Mouse (Mus musculus): ENCODE results near the gene Tigd3. TPM values are rescaled to one million over a fixed set of nuclear protein-coding genes. Genes with fewer than 3 reads are reported as not detected.

Tigd3 gene
- 11.1 and 11.4 TPM in 2 replicates for polyA plus RNA-seq (2016; fragmentation: Nextera tagmentation; extraction: Ambion mirVana)

DNA sequence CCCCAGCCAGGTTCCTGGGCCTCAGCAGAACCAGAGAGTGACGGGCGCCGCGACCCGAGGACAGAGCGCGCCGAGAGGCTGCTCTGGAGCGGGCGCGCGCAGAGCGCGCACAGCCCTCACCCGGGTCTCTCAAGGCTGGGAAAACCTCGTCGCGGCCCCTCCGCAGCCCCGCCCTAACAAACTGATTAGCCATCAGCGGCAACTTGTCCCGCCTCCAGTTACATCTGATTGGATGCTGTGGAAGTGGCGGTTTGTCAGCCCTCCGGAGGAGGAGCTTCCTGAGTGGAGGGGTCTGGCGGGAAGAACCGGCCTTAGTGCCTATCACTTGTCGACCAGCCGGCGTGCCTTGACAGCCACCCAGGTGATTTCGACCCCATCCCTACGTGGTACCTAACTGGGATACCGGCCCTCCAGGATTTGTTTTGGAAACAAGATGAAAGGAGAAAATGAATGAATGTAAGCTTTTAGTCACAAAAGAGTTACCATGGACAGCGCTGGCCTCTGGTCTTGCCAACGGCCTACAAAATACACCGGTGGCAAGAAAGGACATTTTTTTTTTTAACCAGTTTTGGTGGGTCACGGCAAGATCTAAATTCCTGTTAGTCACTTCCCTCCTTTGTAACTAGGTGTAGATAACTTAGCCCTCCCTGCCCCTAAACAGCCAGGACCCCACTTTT is at the start of gene Tigd3:
Gene Tigd3, minus strand, starts transcription at position 148 of the 677 bp plus-strand sequence.
- peak within 1 kb of the TSS; percentile 81 for H3K4me2 ChIP-seq (replicated peaks)
- peak within 1 kb of the TSS; percentile 67 for H3K4me3 ChIP-seq
- H3K27ac ChIP-seq (replicated peaks) = 0 out of 2 replicates have a peak within 1 kb of the TSS, but pooled peaks have one; percentile 63
- H3K9me3 ChIP-seq = no peaks in the 10 kb centered on the region
- H3K27me3 ChIP-seq = no peaks in the 10 kb centered on the region
- ATAC-seq (ENCODE audit: low FRiP score, low read depth) = peak; percentile 96
- H3K9ac ChIP-seq (replicated peaks) = peak within 1 kb of the TSS; percentile 86
- H3K36me3 ChIP-seq = peaks cover 42% of the 10 kb centered on the region
- peaks cover 30% of the 10 kb centered on the region for H3K4me1 ChIP-seq
- WGBS = 4% methylated on average over 36 of the region's 36 CpGs

DNA sequence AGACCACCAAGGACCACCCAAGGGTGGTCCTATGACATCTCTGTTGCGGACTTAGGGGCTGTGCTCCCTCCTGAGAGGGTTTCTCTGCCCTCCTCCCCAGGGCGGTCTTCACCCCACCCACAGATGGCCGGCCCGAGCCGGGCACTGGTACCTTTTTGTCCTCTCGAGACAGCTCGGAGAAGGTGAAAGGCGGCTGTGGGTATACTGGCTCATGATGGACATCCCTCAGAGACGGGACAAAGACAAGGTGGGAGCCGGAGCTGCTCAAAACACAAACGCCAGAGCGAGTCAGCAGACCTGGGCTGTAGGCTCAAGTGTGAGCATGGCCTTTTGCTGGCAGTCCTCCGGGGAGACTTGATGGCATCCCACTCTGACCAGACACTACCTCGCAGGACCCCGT is 49.5 kb upstream of the Tigd3 start:
- peaks cover under 1% of the 10 kb centered on the region; the same call in 1 of the 2 replicates for H3K4me1 ChIP-seq
- no peak overlapping the region for H3K4me3 ChIP-seq
- peaks cover 65% of the 10 kb centered on the region for H3K36me3 ChIP-seq
- no peak overlapping the region for H3K4me2 ChIP-seq (replicated peaks)
- no peak overlapping the region for H3K27ac ChIP-seq (replicated peaks)
- H3K27me3 ChIP-seq = no peaks in the 10 kb centered on the region
- H3K9me3 ChIP-seq = no peaks in the 10 kb centered on the region
- ATAC-seq (ENCODE audit: low FRiP score, low read depth) = no peak
- 91% methylated on average over 15 of the region's 15 CpGs for WGBS
- no peak overlapping the region for H3K9ac ChIP-seq (replicated peaks)

- WGBS = 94% methylated on average over 7 of the region's 7 CpGs
- Histone ChIP-seq H3K27me3 (no peaks in the 10 kb centered on the region), H3K4me1 (peaks cover 9% of the 10 kb centered on the region), H3K9ac (replicated peaks) (no peak overlapping the region), H3K27ac (replicated peaks) (no peak overlapping the region), H3K9me3 (no peaks in the 10 kb centered on the region), H3K36me3 (peaks cover 57% of the 10 kb centered on the region), H3K4me2 (replicated peaks) (no peak overlapping the region), H3K4me3 (no peak overlapping the region)
- no peak for ATAC-seq (ENCODE audit: low FRiP score, low read depth)
Observed at GRCm38 (mm10) chr19:5942581-5942980, 48.6 kb upstream of the Tigd3 start.

GRCm38 (mm10) chr19:5940656-5941055 is 46.7 kb upstream of the Tigd3 start:
- no peak for ATAC-seq (ENCODE audit: low FRiP score, low read depth)
- Histone ChIP-seq H3K9me3 (no peaks in the 10 kb centered on the region), H3K4me2 (replicated peaks) (no peak overlapping the region), H3K27me3 (no peaks in the 10 kb centered on the region), H3K4me1 (peaks cover 15% of the 10 kb centered on the region), H3K4me3 (no peak overlapping the region), H3K27ac (replicated peaks) (no peak overlapping the region), H3K36me3 (peaks cover 42% of the 10 kb centered on the region), H3K9ac (replicated peaks) (no peak overlapping the region)
- 93% methylated on average over 10 of the region's 10 CpGs for WGBS

- 79% methylated on average over 4 of the region's 4 CpGs for WGBS
- Histone ChIP-seq H3K9ac (replicated peaks) (no peak overlapping the region), H3K27me3 (no peaks in the 10 kb centered on the region), H3K4me1 (peaks cover 15% of the 10 kb centered on the region), H3K27ac (replicated peaks) (no peak overlapping the region), H3K4me3 (no peak overlapping the region), H3K9me3 (no peaks in the 10 kb centered on the region), H3K4me2 (replicated peaks) (no peak overlapping the region), H3K36me3 (peaks cover 38% of the 10 kb centered on the region)
- ATAC-seq (ENCODE audit: low FRiP score, low read depth) = no peak
Observed at GRCm38 (mm10) chr19:5940173-5940572, 46.2 kb upstream of the Tigd3 start.

DNA sequence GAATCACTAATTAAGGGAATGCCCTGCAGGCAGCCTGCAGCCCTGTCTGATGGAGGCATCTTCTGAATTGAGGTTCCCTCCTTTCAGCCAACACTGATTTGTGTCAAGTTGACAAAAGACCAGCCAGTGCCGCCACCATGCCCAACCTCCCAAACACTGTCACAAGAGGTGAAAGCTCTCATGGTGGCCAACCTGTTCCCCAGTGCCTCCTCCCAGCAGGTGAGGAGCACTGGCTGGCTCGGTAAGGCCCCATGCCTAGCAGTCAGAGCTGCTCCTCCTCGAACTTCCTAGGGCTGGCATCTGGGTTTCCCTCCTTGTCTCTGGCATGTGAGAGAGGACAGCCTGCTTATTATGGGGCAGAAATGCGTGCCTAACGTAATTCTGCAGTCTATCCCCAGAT is 45.8 kb upstream of the Tigd3 start:
- WGBS = 91% methylated on average over 5 of the region's 5 CpGs
- no peak overlapping the region for H3K9ac ChIP-seq (replicated peaks)
- no peak overlapping the region for H3K4me3 ChIP-seq
- no peaks in the 10 kb centered on the region for H3K27me3 ChIP-seq
- H3K9me3 ChIP-seq = no peaks in the 10 kb centered on the region
- peaks cover 37% of the 10 kb centered on the region for H3K36me3 ChIP-seq
- no peak overlapping the region for H3K27ac ChIP-seq (replicated peaks)
- ATAC-seq (ENCODE audit: low FRiP score, low read depth) = no peak
- peaks cover 15% of the 10 kb centered on the region for H3K4me1 ChIP-seq
- no peak overlapping the region for H3K4me2 ChIP-seq (replicated peaks)

GRCm38 (mm10) chr19:5938516-5938915 is 44.6 kb upstream of the Tigd3 start:
- Histone ChIP-seq H3K27me3 (no peaks in the 10 kb centered on the region), H3K4me1 (peaks cover 15% of the 10 kb centered on the region), H3K27ac (replicated peaks) (no peak overlapping the region), H3K9ac (replicated peaks) (no peak overlapping the region), H3K9me3 (no peaks in the 10 kb centered on the region), H3K4me3 (no peak overlapping the region), H3K36me3 (peaks cover 30% of the 10 kb centered on the region), H3K4me2 (replicated peaks) (no peak overlapping the region)
- WGBS = 91% methylated on average over 6 of the region's 6 CpGs
- ATAC-seq (ENCODE audit: low FRiP score, low read depth) = no peak

- peaks cover 15% of the 10 kb centered on the region for H3K4me1 ChIP-seq
- 22% methylated on average over 14 of the region's 14 CpGs for WGBS
- H3K27ac ChIP-seq (replicated peaks) = 0 out of 2 replicates have a peak overlapping the region, but pooled peaks have one; percentile 3
- H3K27me3 ChIP-seq = no peaks in the 10 kb centered on the region
- ATAC-seq (ENCODE audit: low FRiP score, low read depth) = no peak
- H3K9ac ChIP-seq (replicated peaks) = no peak overlapping the region
- no peaks in the 10 kb centered on the region for H3K9me3 ChIP-seq
- peaks cover 26% of the 10 kb centered on the region for H3K36me3 ChIP-seq
- H3K4me3 ChIP-seq = 0 out of 2 replicates have a peak overlapping the region, but pooled peaks have one; percentile 9
- peak overlapping the region; percentile 36 for H3K4me2 ChIP-seq (replicated peaks)
Observed at GRCm38 (mm10) chr19:5937836-5938406, 44.0 kb upstream of the Tigd3 start.

GRCm38 (mm10) chr19:5937095-5937835 is 43.3 kb upstream of the Tigd3 start:
- H3K27ac ChIP-seq (replicated peaks) = 0 out of 2 replicates have a peak overlapping the region, but pooled peaks have one; percentile 3
- H3K36me3 ChIP-seq = peaks cover 19% of the 10 kb centered on the region
- no peak for ATAC-seq (ENCODE audit: low FRiP score, low read depth)
- no peaks in the 10 kb centered on the region for H3K27me3 ChIP-seq
- H3K4me1 ChIP-seq = peaks cover 15% of the 10 kb centered on the region
- no peaks in the 10 kb centered on the region for H3K9me3 ChIP-seq
- peak overlapping the region; percentile 36; the same call in 1 of the 2 replicates for H3K4me2 ChIP-seq (replicated peaks)
- no peak overlapping the region for H3K9ac ChIP-seq (replicated peaks)
- WGBS = 66% methylated on average over 21 of the region's 21 CpGs
- H3K4me3 ChIP-seq = no peak overlapping the region

GRCm38 (mm10) chr19:5935691-5936090 is 41.7 kb upstream of the Tigd3 start:
- Histone ChIP-seq H3K9me3 (no peaks in the 10 kb centered on the region), H3K36me3 (peaks cover 9% of the 10 kb centered on the region), H3K9ac (replicated peaks) (no peak overlapping the region), H3K4me3 (no peak overlapping the region), H3K27ac (replicated peaks) (no peak overlapping the region), H3K4me1 (peaks cover 15% of the 10 kb centered on the region), H3K27me3 (no peaks in the 10 kb centered on the region), H3K4me2 (replicated peaks) (no peak overlapping the region)
- WGBS = 82% methylated on average over 5 of the region's 5 CpGs
- ATAC-seq (ENCODE audit: low FRiP score, low read depth) = no peak

GRCm38 (mm10) chr19:5935266-5935665 is 41.3 kb upstream of the Tigd3 start:
- no peaks in the 10 kb centered on the region for H3K9me3 ChIP-seq
- H3K4me2 ChIP-seq (replicated peaks) = no peak overlapping the region
- H3K36me3 ChIP-seq = peaks cover 9% of the 10 kb centered on the region
- no peaks in the 10 kb centered on the region for H3K27me3 ChIP-seq
- no peak for ATAC-seq (ENCODE audit: low FRiP score, low read depth)
- no peak overlapping the region for H3K27ac ChIP-seq (replicated peaks)
- WGBS = 80% methylated on average over 3 of the region's 3 CpGs
- H3K9ac ChIP-seq (replicated peaks) = no peak overlapping the region
- H3K4me3 ChIP-seq = no peak overlapping the region
- peaks cover 15% of the 10 kb centered on the region for H3K4me1 ChIP-seq

Data from midbrain, embryonic 12.5 days (tissue).